Mouse (Mus musculus) MEL (cell line): ENCODE results near the gene Hlcs.

ENCODE experiments used
- CHD1 ChIP-seq: IDR thresholded peaks from 2 replicates; pipeline ENCODE4 v1.6.1; 2012; ENCODE audit warnings: low read depth, mild to moderate bottlenecking, inconsistent platforms, low read length, improper control_type of control experiment
- CTCF ChIP-seq, 3 experiments: IDR thresholded peaks in 2 of 3; conservative IDR thresholded peaks in 1 of 3; 2 replicates each; pipeline ENCODE4 v1.5.1; 2011 to 2012; ENCODE audit warnings: low read length in 3 of 3, low read depth in 2 of 3, mild to moderate bottlenecking in 2 of 3, improper control_type of control experiment in 1 of 3, inconsistent platforms in 1 of 3, mixed read lengths in 1 of 3, moderate library complexity in 1 of 3; ENCODE audit not compliant: control insufficient read depth in 1 of 3, insufficient read depth in 1 of 3, poor library complexity in 1 of 3, severe bottlenecking in 1 of 3
- HCFC1 ChIP-seq: IDR thresholded peaks from 2 replicates; pipeline ENCODE4 v1.6.1; 2012; ENCODE audit warnings: low read depth, mild to moderate bottlenecking, inconsistent platforms, low read length, improper control_type of control experiment, moderate library complexity
- KAT2A ChIP-seq: conservative IDR thresholded peaks from 2 replicates; pipeline ENCODE4 v1.6.1; 2012; ENCODE audit warnings: low read depth, low read length, improper control_type of control experiment, inconsistent platforms
- MAX ChIP-seq: IDR thresholded peaks from 2 replicates; pipeline ENCODE4 v1.6.1; 2011; ENCODE audit warnings: low read length, improper control_type of control experiment
- MYC ChIP-seq: IDR thresholded peaks from 2 replicates; pipeline ENCODE4 v1.6.1; 2011; ENCODE audit warnings: low read depth, mild to moderate bottlenecking, low read length, improper control_type of control experiment, moderate library complexity
- NELFE ChIP-seq: IDR thresholded peaks from 2 replicates; pipeline ENCODE4 v1.6.1; 2011; ENCODE audit warnings: low read depth, low read length, improper control_type of control experiment
- POLR2A ChIP-seq, 2 experiments: IDR thresholded peaks; 2 replicates each; pipeline ENCODE4 v1.6.1; 2011 to 2012; ENCODE audit warnings: low read length in 2 of 2, mild to moderate bottlenecking in 2 of 2, control low read depth in 1 of 2, improper control_type of control experiment in 1 of 2, low read depth in 1 of 2, moderate library complexity in 1 of 2; ENCODE audit not compliant: control insufficient read depth in 1 of 2, insufficient read depth in 1 of 2, poor library complexity in 1 of 2
- TAL1 ChIP-seq: IDR thresholded peaks from 2 replicates; pipeline ENCODE4 v1.6.1; 2012; ENCODE audit warnings: mild to moderate bottlenecking, inconsistent platforms, low read length, moderate library complexity, mixed read lengths
- ZC3H11A ChIP-seq: IDR thresholded peaks from 2 replicates; pipeline ENCODE4 v1.6.1; 2012; ENCODE audit warnings: low read depth, mild to moderate bottlenecking, inconsistent platforms, low read length, improper control_type of control experiment
- ZNF384 ChIP-seq: IDR thresholded peaks from 2 replicates; pipeline ENCODE4 v1.6.1; 2012; ENCODE audit warnings: low read depth, mild to moderate bottlenecking, inconsistent platforms, low read length, improper control_type of control experiment

DNA sequence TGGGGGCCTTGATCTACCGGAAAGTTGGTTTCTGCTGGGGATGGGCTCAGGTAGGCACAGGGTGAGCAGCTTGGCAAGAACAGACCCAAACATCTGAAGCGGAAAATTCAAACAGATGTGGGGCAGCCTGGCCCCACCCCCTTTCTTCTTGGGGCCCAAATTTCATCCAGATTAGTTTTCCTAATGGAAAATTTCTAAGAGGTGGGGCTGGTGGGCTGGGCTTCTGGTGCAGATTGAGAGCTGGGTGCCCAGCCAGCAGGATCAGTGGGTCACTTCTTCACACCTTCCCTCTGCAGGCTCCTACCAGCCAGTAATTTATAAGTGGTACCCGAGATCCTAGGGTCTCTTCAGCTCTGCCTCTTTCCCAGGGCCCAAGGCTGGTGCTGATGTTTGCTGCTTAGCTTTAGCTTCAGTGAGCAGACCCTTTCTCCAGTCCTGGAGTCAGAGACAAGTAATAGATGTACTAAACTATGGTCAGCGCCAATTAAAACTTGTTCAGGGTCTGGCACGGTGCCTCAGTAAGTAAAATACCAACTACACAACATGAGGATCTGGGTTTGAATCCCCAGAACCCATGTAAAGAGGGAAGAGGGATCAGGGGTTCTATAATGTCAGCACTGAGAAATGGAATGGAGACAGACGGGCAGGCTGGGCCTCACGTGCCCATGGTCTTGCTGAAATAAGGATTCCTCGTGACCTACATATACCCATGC is 231.2 kb downstream of the Hlcs start:
- TF ChIP-seq POLR2A (IDR thresholded peaks at IDR 0.05; ENCODE audit: control insufficient read depth in 1 of 2, insufficient read depth in 1 of 2, low read depth in 1 of 2, low read length in 2 of 2, poor library complexity in 1 of 2) (no peak), HCFC1 (no peak), NELFE (no peak), CHD1 (no peak), CTCF (IDR thresholded peaks at IDR 0.05 in 2 of 3, conservative IDR thresholded peaks at IDR 0.05 in 1 of 3; ENCODE audit: control insufficient read depth in 1 of 3, insufficient read depth in 1 of 3, low read depth in 2 of 3, low read length in 3 of 3, poor library complexity in 1 of 3, severe bottlenecking in 1 of 3) (no peak), KAT2A (no peak), MAX (no peak), TAL1 (no peak), ZC3H11A (no peak), ZNF384 (no peak), MYC (no peak)
